Mouse (Mus musculus) kidney, postnatal 0 days (tissue): ENCODE results near the gene Rabep2. TPM values are rescaled to one million over a fixed set of nuclear protein-coding genes. Genes with fewer than 3 reads are reported as not detected.

Source experiments
- ATAC-seq: fragments of 200-750 bp; cut with Nextera tagmentation; replicated peaks from 2 replicates; pipeline ENCODE4 v1.8.0; 2017; ENCODE audit warnings: low read depth, moderate number of reproducible peaks, moderate TSS enrichment, moderate library complexity; ENCODE audit not compliant: low FRiP score
- DNase-seq: peaks from one replicate; pipeline ENCODE4 v3.0.0-alpha.2; 2016; ENCODE audit warnings: low spot score
- H3K27ac ChIP-seq: fragments of 300-500 bp; sonication (generic); 2 replicates; pipeline ENCODE4 v1.5.1; 2014; ENCODE audit warnings: mild to moderate bottlenecking
- H3K27me3 ChIP-seq: fragments of 300-500 bp; sonication (generic); 2 replicates; pipeline ENCODE4 v1.6.1; 2014; ENCODE audit warnings: low read length, mixed read lengths; ENCODE audit not compliant: insufficient read depth
- H3K36me3 ChIP-seq: fragments of 300-500 bp; sonication (generic); 2 replicates; pipeline ENCODE4 v1.6.1; 2014; ENCODE audit warnings: low read length, mixed read lengths; ENCODE audit not compliant: insufficient read depth
- H3K4me1 ChIP-seq: fragments of 300-500 bp; sonication (generic); replicated peaks from 2 replicates; pipeline ENCODE4 v1.6.1; 2014; ENCODE audit warnings: antibody characterized with exemption, low read length, mixed read lengths; ENCODE audit not compliant: insufficient read depth
- H3K4me2 ChIP-seq: fragments of 300-500 bp; sonication (generic); 2 replicates; pipeline ENCODE4 v1.6.1; 2014; ENCODE audit warnings: mild to moderate bottlenecking, low read length, moderate library complexity, mixed read lengths
- H3K4me3 ChIP-seq: fragments of 300-500 bp; sonication (generic); replicated peaks from 2 replicates; pipeline ENCODE4 v1.5.1; 2014; ENCODE audit warnings: low read depth, low read length
- H3K9ac ChIP-seq: fragments of 300-500 bp; sonication (generic); 2 replicates; pipeline ENCODE4 v1.6.1; 2014; ENCODE audit warnings: low read depth, low read length
- H3K9me3 ChIP-seq: fragments of 300-500 bp; sonication (generic); replicated peaks from 2 replicates; pipeline ENCODE4 v1.6.1; 2016; ENCODE audit warnings: low read length, inconsistent platforms, mixed read lengths
- CTCF ChIP-seq: IDR thresholded peaks from 2 replicates; pipeline ENCODE4 v1.5.1; 2016; ENCODE audit warnings: antibody characterized with exemption, low read depth, mild to moderate bottlenecking, moderate library complexity
- WGBS: fragments of 180-500 bp; shearing (Covaris S2); extraction: QIAGEN DNeasy Blood & Tissue Kit; methylation state at CpG from one replicate; pipeline ENCODE4 v1.1.7; 2014; 5-methylcytosine and 5-hydroxymethylcytosine counted together
- polyA plus RNA-seq: library from polyadenylated mRNA; unstranded; fragments of >200 nt; fragmentation: Nextera tagmentation; extraction: Ambion mirVana; gene quantifications from 2 replicates; pipeline ENCODE4 v1.2.1, GENCODE M21; 2015

Gene Rabep2
- polyA plus RNA-seq, 1 experiment from 2014 or later: 29.7 TPM

DNA sequence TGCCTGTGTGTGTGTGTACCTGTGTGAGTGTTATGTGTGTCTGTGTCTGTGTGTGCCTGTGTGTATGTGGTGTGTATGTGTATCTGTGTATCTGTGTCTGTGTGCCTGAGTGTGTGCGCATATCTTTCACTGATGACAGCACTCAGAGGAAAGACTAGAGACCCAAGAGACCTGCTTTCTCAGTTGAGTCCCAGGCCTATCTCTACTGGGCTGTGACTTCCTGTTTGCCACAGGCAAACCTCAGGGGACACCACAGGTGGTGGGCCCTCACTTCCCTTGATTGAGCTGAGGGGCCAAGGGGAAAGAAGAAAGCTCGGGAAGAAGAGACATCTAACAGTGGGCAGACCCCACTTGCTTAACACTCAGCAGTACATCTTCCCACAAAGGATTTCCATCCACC is 11.9 kb upstream of the Rabep2 start:
- no peak for TF ChIP-seq CTCF
- Histone ChIP-seq H3K9me3 (no peaks in the 10 kb centered on the region), H3K4me1 (no peaks in the 10 kb centered on the region), H3K36me3 (no peaks in the 10 kb centered on the region), H3K4me2 (no peak overlapping the region), H3K4me3 (no peak overlapping the region), H3K27me3 (no peaks in the 10 kb centered on the region), H3K9ac (no peak overlapping the region), H3K27ac (no peak overlapping the region)
- ATAC-seq (no peak), DNase-seq (no peak)
- 55% methylated on average over 2 of the region's 2 CpGs for WGBS

DNA sequence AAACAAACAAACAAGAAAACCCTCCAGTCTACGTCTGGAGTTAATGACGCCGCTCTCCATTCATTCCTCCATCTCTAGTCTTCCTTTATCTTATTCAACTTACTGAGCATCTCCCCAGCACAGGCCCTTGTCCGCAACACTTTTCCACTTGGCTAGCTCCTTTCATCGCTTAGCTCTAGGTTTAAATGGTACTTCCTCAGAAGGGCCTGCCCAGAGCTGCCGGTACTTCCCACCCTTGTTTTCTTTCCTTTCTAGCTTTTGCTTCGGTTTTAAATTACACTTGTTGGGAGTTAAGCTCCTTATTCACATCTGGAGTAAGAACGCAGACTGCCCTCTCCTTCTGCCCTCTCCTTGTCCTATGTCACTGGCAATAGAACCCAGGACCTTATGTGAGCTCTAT is 11.5 kb upstream of the Rabep2 start:
- no peak for DNase-seq
- Histone ChIP-seq H3K27ac (no peak overlapping the region), H3K27me3 (no peaks in the 10 kb centered on the region), H3K36me3 (no peaks in the 10 kb centered on the region), H3K9me3 (no peaks in the 10 kb centered on the region), H3K4me3 (no peak overlapping the region), H3K4me2 (no peak overlapping the region), H3K9ac (no peak overlapping the region), H3K4me1 (no peaks in the 10 kb centered on the region)
- no peak for TF ChIP-seq CTCF
- no peak for ATAC-seq
- WGBS: 39% methylated on average over 8 of the region's 8 CpGs

DNA sequence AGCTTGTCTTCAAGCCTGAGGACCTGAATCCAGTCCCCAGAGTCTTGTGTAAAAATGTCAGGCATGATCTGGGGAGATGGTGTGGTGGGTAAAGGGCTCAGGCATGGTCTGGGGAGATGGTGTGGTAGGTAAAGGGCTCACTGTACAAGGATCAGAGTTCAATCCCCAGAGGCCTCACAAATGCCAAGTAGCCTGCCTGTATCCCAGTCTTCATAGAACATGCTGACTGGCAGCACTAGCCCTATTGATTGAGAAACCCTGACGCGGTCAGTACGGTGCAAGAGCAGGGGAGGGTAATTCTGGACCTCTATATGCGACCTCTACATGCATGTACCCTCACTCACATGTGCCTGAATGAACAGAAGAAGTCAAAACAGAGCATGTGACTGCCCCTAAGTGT is 11.0 kb upstream of the Rabep2 start:
- 91% methylated on average over 4 of the region's 4 CpGs for WGBS
- H3K27me3 ChIP-seq: no peaks in the 10 kb centered on the region
- H3K4me1 ChIP-seq: no peaks in the 10 kb centered on the region
- no peak overlapping the region for H3K27ac ChIP-seq
- no peak for DNase-seq
- H3K9me3 ChIP-seq: no peaks in the 10 kb centered on the region
- H3K36me3 ChIP-seq: no peaks in the 10 kb centered on the region
- no peak overlapping the region for H3K4me3 ChIP-seq
- H3K9ac ChIP-seq: no peak overlapping the region
- H3K4me2 ChIP-seq: no peak overlapping the region
- TF ChIP-seq CTCF: no peak
- no peak for ATAC-seq

DNA sequence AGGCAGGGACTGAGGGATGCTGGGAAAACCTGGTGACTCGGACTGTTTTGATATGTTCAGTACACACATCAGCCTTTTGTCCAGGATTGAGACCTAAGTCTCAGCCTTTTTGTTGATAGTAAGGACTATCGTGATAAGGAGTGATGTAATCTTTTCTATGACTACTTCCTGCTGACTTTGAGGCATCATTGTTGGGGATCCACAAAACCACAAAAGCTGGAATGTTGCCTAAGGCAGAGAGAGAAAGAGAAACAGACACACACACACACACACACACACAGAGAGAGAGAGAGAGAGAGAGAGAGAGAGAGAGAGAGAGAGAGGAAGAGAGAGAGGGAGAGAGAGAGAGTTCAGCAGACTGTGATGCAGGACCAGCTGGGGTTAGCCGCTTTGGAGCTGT is 10.1 kb upstream of the Rabep2 start:
- 43% methylated on average over 3 of the region's 3 CpGs for WGBS
- ATAC-seq: no peak

DNA sequence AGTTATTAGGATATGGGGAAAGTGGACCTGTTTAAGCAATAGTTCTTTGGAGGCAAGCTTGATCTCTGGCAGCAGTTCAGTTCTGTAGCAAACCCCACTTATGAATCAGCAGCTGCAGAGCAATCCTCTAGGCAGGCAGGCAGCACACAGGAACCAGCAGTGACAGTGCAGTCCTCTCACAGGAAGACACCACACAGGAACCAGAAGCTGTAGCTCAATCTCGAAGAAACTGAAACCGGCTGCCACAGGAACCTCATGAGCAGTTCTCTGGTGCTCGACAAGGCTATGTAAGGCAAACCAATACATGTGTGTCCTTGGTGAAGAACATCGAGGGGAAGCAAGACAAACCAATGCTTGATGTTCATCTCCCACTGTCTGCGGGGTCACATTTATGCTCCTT is 6.8 kb upstream of the Rabep2 start:
- no peak overlapping the region for H3K9ac ChIP-seq
- H3K9me3 ChIP-seq: no peaks in the 10 kb centered on the region
- H3K27ac ChIP-seq: no peak overlapping the region
- ATAC-seq: no peak
- DNase-seq: no peak
- no peaks in the 10 kb centered on the region for H3K27me3 ChIP-seq
- 87% methylated on average over 5 of the region's 5 CpGs for WGBS
- H3K4me2 ChIP-seq: no peak overlapping the region
- H3K4me3 ChIP-seq: no peak overlapping the region
- no peak for TF ChIP-seq CTCF
- no peaks in the 10 kb centered on the region for H3K36me3 ChIP-seq
- H3K4me1 ChIP-seq: no peaks in the 10 kb centered on the region

More for the DNA sequence above, 10.1 kb upstream of the Rabep2 start:
- Histone ChIP-seq H3K4me1 (no peaks in the 10 kb centered on the region), H3K27me3 (no peaks in the 10 kb centered on the region), H3K36me3 (no peaks in the 10 kb centered on the region), H3K27ac (no peak overlapping the region), H3K9me3 (no peaks in the 10 kb centered on the region), H3K9ac (no peak overlapping the region), H3K4me2 (no peak overlapping the region), H3K4me3 (no peak overlapping the region)
- DNase-seq: no peak
- TF ChIP-seq CTCF: no peak

DNA sequence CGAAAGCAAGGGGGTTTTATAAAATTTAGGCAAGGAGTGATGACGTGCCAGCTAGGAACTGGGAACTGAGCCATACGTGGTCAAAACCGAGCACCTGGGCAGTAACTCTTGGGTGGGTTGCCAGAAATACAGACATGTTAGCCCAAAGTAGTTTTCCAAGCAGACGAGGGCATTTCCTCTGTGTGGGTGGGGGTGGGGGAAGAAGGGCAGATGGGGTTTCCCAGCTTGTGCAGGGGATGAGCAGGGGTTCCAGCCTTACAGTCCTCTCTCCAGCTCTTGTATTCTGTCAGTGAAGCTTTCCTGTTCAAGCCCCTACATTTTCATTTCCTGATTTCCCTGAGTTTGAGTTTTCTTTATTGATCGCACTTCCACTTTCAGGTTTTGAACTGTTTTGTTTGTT is 4.4 kb upstream of the Rabep2 start:
- 83% methylated on average over 6 of the region's 6 CpGs for WGBS
- no peak for DNase-seq

DNA sequence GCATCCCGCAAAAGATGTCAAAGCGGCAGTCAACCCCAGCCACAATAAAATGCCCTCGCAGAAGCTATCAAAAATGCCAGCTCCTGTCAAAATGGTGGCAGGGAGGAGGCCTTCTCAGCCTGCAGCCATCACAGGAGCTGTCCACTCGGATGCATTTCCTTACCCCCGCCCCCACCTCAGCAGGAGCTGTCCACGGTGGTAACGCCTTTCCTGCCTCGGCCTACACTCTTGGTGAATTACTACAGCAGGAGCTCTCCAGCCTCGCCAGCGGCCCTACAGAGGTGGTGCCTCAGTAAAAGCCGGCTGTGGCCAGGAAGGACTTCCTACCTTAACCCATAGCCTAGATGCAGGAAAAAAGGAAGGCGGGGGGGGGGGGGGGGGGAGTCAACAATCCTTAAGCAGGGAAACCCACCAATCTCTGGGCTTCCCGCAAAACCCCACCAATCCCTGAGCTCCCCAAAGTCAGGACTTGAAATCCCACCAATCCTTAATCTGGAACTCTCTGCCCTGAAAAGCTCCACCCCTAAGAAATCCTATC is 1.2 kb upstream of the Rabep2 start:
- WGBS: 49% methylated on average over 13 of the region's 13 CpGs
- no peaks in the 10 kb centered on the region for H3K9me3 ChIP-seq
- no peak overlapping the region for H3K9ac ChIP-seq
- peaks cover 4% of the 10 kb centered on the region; the same call in 1 of the 2 replicates for H3K4me1 ChIP-seq
- no peak for ATAC-seq
- H3K27ac ChIP-seq: no peak overlapping the region
- H3K4me3 ChIP-seq: no peak overlapping the region
- no peak overlapping the region for H3K4me2 ChIP-seq
- DNase-seq: no peak
- H3K36me3 ChIP-seq: no peaks in the 10 kb centered on the region
- no peak for TF ChIP-seq CTCF
- H3K27me3 ChIP-seq: no peaks in the 10 kb centered on the region

More for the DNA sequence above, 4.4 kb upstream of the Rabep2 start:
- no peak for ATAC-seq
- Histone ChIP-seq H3K4me3 (no peak overlapping the region), H3K9ac (no peak overlapping the region), H3K9me3 (no peaks in the 10 kb centered on the region), H3K4me2 (no peak overlapping the region), H3K27ac (no peak overlapping the region), H3K4me1 (no peaks in the 10 kb centered on the region), H3K36me3 (no peaks in the 10 kb centered on the region), H3K27me3 (no peaks in the 10 kb centered on the region)
- no peak for TF ChIP-seq CTCF
